Mouse (Mus musculus) heart, embryonic 15.5 days (tissue): Measurements from ENCODE around the gene Apob. TPM values are rescaled to one million over a fixed set of nuclear protein-coding genes. Genes with fewer than 3 reads are reported as not detected.
"Not testable (repeated sequence)": the region's sequence is repeated elsewhere in the genome, so short reads cannot be mapped to it uniquely, and the experiment has no call there.

Source experiments
- ATAC-seq: fragments of 200-750 bp; cut with Nextera tagmentation; replicated peaks from 2 replicates; pipeline ENCODE4 v1.8.0; 2017; ENCODE audit warnings: low read depth, moderate TSS enrichment; ENCODE audit not compliant: insufficient number of reproducible peaks, insufficient read depth, low FRiP score
- H3K27ac ChIP-seq: fragments of 300-500 bp; sonication (generic); 2 replicates; pipeline ENCODE4 v1.5.1; 2015; ENCODE audit warnings: mild to moderate bottlenecking, inconsistent platforms
- H3K27me3 ChIP-seq: fragments of 300-500 bp; sonication (generic); 2 replicates; pipeline ENCODE4 v1.6.1; 2015; ENCODE audit warnings: inconsistent platforms
- H3K36me3 ChIP-seq: fragments of 300-500 bp; sonication (generic); 2 replicates; pipeline ENCODE4 v1.6.1; 2015; ENCODE audit warnings: mild to moderate bottlenecking, inconsistent platforms
- H3K4me1 ChIP-seq: fragments of 300-500 bp; sonication (generic); replicated peaks from 2 replicates; pipeline ENCODE4 v1.6.1; 2015; ENCODE audit warnings: inconsistent platforms
- H3K4me2 ChIP-seq: fragments of 300-500 bp; sonication (generic); 2 replicates; pipeline ENCODE4 v1.6.1; 2015; ENCODE audit warnings: inconsistent platforms, mild to moderate bottlenecking, moderate library complexity
- H3K4me3 ChIP-seq: fragments of 300-500 bp; sonication (generic); 2 replicates; pipeline ENCODE4 v1.5.1; 2015; ENCODE audit warnings: mild to moderate bottlenecking, inconsistent platforms
- H3K9ac ChIP-seq: fragments of 300-500 bp; sonication (generic); 2 replicates; pipeline ENCODE4 v1.6.1; 2015; ENCODE audit warnings: mild to moderate bottlenecking, inconsistent platforms
- H3K9me3 ChIP-seq: fragments of 300-500 bp; sonication (generic); replicated peaks from 2 replicates; pipeline ENCODE4 v1.6.1; 2016; ENCODE audit warnings: inconsistent platforms
- WGBS: fragments of 180-500 bp; shearing (Covaris S2); methylation state at CpG from one replicate; pipeline ENCODE4 v1.1.7; 2015; ENCODE audit warnings: mixed read lengths; 5-methylcytosine and 5-hydroxymethylcytosine counted together
- polyA plus RNA-seq: library from polyadenylated mRNA; unstranded; fragments of >200 nt; fragmentation: Nextera tagmentation; extraction: Ambion mirVana; gene quantifications from 2 replicates; pipeline ENCODE4 v1.2.1, GENCODE M21; 2015

Apob gene
- polyA plus RNA-seq, 1 experiment from 2014 or later: 0.04 TPM

- 0 out of 2 replicates have a peak, but pooled peaks have one; percentile 60 for ATAC-seq
- H3K4me2 ChIP-seq: no peak overlapping the region
- no peak overlapping the region for H3K27ac ChIP-seq
- no peak overlapping the region for H3K4me3 ChIP-seq
- no peak overlapping the region for H3K9ac ChIP-seq
- no peaks in the 10 kb centered on the region for H3K9me3 ChIP-seq
- H3K36me3 ChIP-seq: no peaks in the 10 kb centered on the region
- no peaks in the 10 kb centered on the region for H3K4me1 ChIP-seq
- peaks cover 6% of the 10 kb centered on the region for H3K27me3 ChIP-seq
- whole genome bisulfite sequencing: 48% methylated on average over 13 of the region's 13 CpGs
These were observed 889 bp downstream of the Apob start for GRCm38 (mm10) chr12:7978190-7978884.

- H3K36me3 ChIP-seq: no peaks in the 10 kb centered on the region
- H3K27ac ChIP-seq: no peak overlapping the region
- no peaks in the 10 kb centered on the region for H3K27me3 ChIP-seq
- H3K4me3 ChIP-seq: no peak overlapping the region
- H3K4me2 ChIP-seq: no peak overlapping the region
- WGBS: 82% methylated on average over 1 of the region's 1 CpGs
- H3K4me1 ChIP-seq: no peaks in the 10 kb centered on the region
- no peak overlapping the region for H3K9ac ChIP-seq
- no peaks in the 10 kb centered on the region for H3K9me3 ChIP-seq
- no peak for ATAC-seq
These were observed 7.0 kb downstream of the Apob start for GRCm38 (mm10) chr12:7984411-7984810.

GRCm38 (mm10) chr12:7990804-7991203, 13.4 kb downstream of the Apob start:
- H3K4me2 ChIP-seq: no peak overlapping the region
- WGBS: 5% methylated on average over 3 of the region's 3 CpGs

GRCm38 (mm10) chr12:7991570-7991969, 14.1 kb downstream of the Apob start:
- Histone ChIP-seq H3K9me3 (no peaks in the 10 kb centered on the region), H3K4me2 (no peak overlapping the region), H3K9ac (no peak overlapping the region), H3K4me1 (no peaks in the 10 kb centered on the region), H3K27me3 (no peaks in the 10 kb centered on the region), H3K36me3 (no peaks in the 10 kb centered on the region), H3K27ac (no peak overlapping the region), H3K4me3 (no peak overlapping the region)
- no peak for ATAC-seq
- 7% methylated on average over 1 of the region's 1 CpGs for WGBS

More at GRCm38 (mm10) chr12:7990804-7991203, 13.4 kb downstream of the Apob start:
- no peaks in the 10 kb centered on the region for H3K9me3 ChIP-seq
- no peak for ATAC-seq
- H3K36me3 ChIP-seq: no peaks in the 10 kb centered on the region
- no peak overlapping the region for H3K4me3 ChIP-seq
- no peak overlapping the region for H3K27ac ChIP-seq
- H3K27me3 ChIP-seq: no peaks in the 10 kb centered on the region
- H3K4me1 ChIP-seq: no peaks in the 10 kb centered on the region
- no peak overlapping the region for H3K9ac ChIP-seq

DNA sequence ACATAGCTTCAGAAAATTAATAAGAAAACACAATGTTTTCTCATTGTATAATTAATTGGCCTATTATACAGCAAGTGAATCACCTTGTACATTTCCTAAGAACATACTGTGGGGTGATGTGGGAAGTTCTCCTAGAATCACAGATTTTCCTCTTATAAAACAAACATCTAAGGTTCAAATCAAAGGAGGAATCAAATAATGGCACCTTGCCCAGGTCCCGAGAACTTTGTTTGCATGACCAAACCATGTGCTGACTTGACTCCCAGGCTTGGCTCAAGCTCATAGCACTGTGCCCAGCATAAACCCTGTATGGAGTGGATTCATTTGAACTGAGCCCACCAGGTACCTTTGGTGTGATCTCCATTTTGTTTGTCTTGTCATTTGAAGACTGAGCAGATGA, 43.5 kb downstream of the Apob start:
- H3K4me2 ChIP-seq: no peak overlapping the region
- no peaks in the 10 kb centered on the region for H3K9me3 ChIP-seq
- H3K36me3 ChIP-seq: no peaks in the 10 kb centered on the region
- H3K27me3 ChIP-seq: no peaks in the 10 kb centered on the region
- H3K27ac ChIP-seq: no peak overlapping the region
- H3K4me1 ChIP-seq: no peaks in the 10 kb centered on the region
- H3K4me3 ChIP-seq: no peak overlapping the region
- no peak for ATAC-seq
- 72% methylated on average over 1 of the region's 1 CpGs for WGBS
- no peak overlapping the region for H3K9ac ChIP-seq

GRCm38 (mm10) chr12:8029520-8029919, 52.1 kb downstream of the Apob start:
- H3K36me3 ChIP-seq: no peaks in the 10 kb centered on the region
- WGBS: 89% methylated on average over 7 of the region's 7 CpGs
- H3K9me3 ChIP-seq: no peaks in the 10 kb centered on the region
- H3K4me2 ChIP-seq: no peak overlapping the region
- H3K4me1 ChIP-seq: no peaks in the 10 kb centered on the region
- H3K27me3 ChIP-seq: no peaks in the 10 kb centered on the region
- ATAC-seq: no peak
- H3K27ac ChIP-seq: no peak overlapping the region
- no peak overlapping the region for H3K9ac ChIP-seq
- H3K4me3 ChIP-seq: no peak overlapping the region

DNA sequence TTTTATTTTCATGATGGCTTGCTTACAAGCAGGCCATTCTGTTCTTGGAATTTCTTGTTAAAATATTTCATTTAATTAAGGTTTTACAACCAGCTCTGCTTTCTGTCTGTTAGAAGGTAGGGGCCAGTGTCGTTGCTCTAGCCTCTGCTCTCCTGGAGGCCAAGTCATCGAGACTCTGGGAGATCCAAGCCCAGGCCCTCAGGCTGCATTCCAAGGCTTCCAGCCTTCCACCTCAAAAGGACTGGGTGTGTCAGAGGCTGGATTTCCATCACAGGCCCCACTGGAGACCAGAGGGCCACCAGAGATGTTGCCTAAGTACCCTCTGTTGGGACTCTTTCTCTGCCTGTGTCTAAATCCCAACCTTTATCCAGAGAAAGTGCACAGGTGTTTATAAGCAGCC, 52.6 kb downstream of the Apob start:
- Histone ChIP-seq H3K36me3 (no peaks in the 10 kb centered on the region), H3K9me3 (no peaks in the 10 kb centered on the region), H3K9ac (no peak overlapping the region), H3K4me2 (no peak overlapping the region), H3K27me3 (no peaks in the 10 kb centered on the region), H3K4me1 (no peaks in the 10 kb centered on the region), H3K4me3 (no peak overlapping the region), H3K27ac (no peak overlapping the region)
- WGBS: 46% methylated on average over 2 of the region's 2 CpGs
- ATAC-seq: no peak

DNA sequence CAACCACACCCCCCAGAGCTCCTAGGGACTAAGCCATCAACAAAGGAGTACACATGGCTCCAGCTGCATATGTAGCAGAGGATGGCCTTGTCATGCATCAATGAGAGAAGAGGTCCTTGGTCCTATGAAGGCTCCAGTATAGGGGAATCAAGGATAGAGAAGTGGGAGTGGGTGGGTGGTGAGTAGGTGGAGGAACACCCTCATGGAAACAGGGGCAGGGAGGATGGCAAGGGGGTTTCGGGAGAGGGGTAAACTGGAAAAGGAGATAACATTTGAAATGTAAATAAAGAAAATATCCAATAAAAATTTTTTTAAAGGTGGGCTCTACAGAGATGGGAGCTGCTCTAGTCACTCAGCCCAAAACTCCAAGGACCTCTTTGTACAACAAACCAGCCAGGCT, 53.7 kb downstream of the Apob start:
- ATAC-seq, H3K27me3 ChIP-seq, H3K27ac ChIP-seq, H3K9ac ChIP-seq, H3K4me1 ChIP-seq, H3K4me3 ChIP-seq, H3K4me2 ChIP-seq, H3K9me3 ChIP-seq, H3K36me3 ChIP-seq: not testable (repeated sequence)
- WGBS: 90% methylated on average over 1 of the region's 1 CpGs

- no peak for ATAC-seq
- Histone ChIP-seq H3K4me2 (no peak overlapping the region), H3K27ac (no peak overlapping the region), H3K4me1 (no peaks in the 10 kb centered on the region), H3K9me3 (no peaks in the 10 kb centered on the region), H3K27me3 (no peaks in the 10 kb centered on the region), H3K36me3 (no peaks in the 10 kb centered on the region), H3K9ac (no peak overlapping the region), H3K4me3 (no peak overlapping the region)
- 67% methylated on average over 14 of the region's 14 CpGs for WGBS
These were observed 54.3 kb downstream of the Apob start for GRCm38 (mm10) chr12:8031595-8032358.

GRCm38 (mm10) chr12:8032359-8032755, 54.9 kb downstream of the Apob start:
- Histone ChIP-seq H3K27me3 (no peaks in the 10 kb centered on the region), H3K4me1 (no peaks in the 10 kb centered on the region), H3K4me2 (no peak overlapping the region), H3K9ac (no peak overlapping the region), H3K4me3 (no peak overlapping the region), H3K36me3 (no peaks in the 10 kb centered on the region), H3K27ac (no peak overlapping the region), H3K9me3 (no peaks in the 10 kb centered on the region)
- WGBS: 60% methylated on average over 4 of the region's 4 CpGs
- no peak for ATAC-seq

DNA sequence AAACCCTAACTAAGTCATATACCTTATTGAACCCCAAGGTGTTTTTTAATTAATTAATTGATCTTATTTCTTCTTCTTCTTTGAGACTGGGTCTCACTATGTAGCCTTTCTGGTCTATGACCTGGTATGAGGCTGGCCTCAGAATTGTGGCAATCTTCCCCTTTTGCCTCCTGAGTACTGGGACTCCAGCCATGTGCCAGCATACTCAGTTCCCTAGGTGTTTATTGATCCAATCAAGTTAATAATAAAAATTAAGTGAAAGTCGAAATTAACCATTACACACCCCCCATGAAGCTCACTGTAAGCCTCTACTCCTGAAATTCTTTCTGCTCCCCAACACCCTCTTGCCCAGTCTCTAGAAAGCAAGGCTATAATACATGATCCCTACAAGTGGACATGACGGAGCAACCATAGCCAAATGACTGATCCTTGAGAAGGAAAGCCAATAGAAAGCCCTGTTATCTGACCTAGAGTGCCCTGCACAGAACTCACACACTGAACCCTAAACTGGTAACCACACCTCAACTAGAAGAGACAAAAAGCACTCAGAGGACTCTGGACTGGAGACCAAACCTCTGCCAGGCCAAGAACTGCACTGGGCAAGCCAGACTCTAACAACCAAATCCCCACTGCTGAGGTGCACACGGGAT, 60.8 kb downstream of the Apob start:
- Histone ChIP-seq H3K9me3 (no peaks in the 10 kb centered on the region), H3K9ac (no peak overlapping the region), H3K4me3 (no peak overlapping the region), H3K36me3 (no peaks in the 10 kb centered on the region), H3K27ac (no peak overlapping the region), H3K4me1 (no peaks in the 10 kb centered on the region), H3K4me2 (no peak overlapping the region), H3K27me3 (no peaks in the 10 kb centered on the region)
- no peak for ATAC-seq
- WGBS: 71% methylated on average over 3 of the region's 3 CpGs
